Comparison of ENCODE assay signal across 14 mouse cellular contexts in the genomic region with DNA sequence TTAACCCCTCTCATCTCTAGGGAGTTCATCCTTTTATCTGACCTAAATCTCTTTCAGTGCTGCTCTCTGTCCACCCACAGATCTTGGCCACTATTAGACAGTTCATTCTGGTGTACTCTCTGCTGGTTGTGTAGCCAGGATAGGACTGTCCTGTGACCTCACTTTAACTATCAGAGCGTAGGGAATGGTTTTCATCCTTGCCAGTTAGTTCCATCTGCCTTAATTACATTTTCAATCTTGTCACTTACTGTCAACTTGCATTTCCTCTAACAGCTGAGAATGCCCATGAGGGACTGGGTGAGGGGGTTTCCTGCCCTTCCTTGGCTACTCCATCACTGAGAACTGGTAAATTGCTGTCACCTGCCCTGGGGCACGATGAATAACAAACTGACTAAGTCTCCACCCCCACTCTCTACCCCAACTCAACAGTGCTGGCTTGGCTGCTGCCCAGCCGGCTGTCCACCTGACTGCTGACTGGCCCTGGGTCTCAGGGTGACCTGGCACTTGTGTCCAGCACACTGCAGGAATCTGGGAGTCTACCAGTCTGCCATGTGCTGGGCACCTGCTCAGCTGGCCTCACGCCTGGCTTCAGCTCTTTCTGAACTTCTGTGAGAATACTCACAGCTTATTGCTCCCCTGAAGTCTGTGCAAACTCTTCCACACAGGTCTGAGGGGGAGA. TPM values are rescaled to one million over a fixed set of nuclear protein-coding genes. Genes with fewer than 3 reads are reported as not detected.
DNase-seq lines count a peak whose midpoint lies in the region; ATAC-seq and TF ChIP-seq lines count a peak whose summit lies in the region.
"Had no signal": no experiment of that assay in that cellular context is flagged by ENCODE, and none has a peak within 500 bp of the region (broad histone marks: within the 10 kb centered on the region; RNA-seq: fewer than 3 reads in every experiment).

No protein-coding gene starts in this region.

- no peak overlapping the region for H3K4me3 ChIP-seq in hindbrain, postnatal 0 days (ENCODE audit: low read length)
- no peak overlapping the region for H3K4me3 ChIP-seq in hindbrain, embryonic 13.5 days
- no peak overlapping the region for H3K4me3 ChIP-seq in heart, postnatal 0 days (ENCODE audit: low read depth, low read length)
- H3K4me3 ChIP-seq: erythroblast, embryonic 14.5 days; neural tube, embryonic 12.5 days had no signal

- H3K27me3 ChIP-seq in hindbrain, postnatal 0 days (ENCODE audit: insufficient read depth, low read length): no peaks in the 10 kb centered on the region
- H3K27me3 ChIP-seq in hindbrain, embryonic 13.5 days: peaks cover 6% of the 10 kb centered on the region; the same call in 1 of the 2 replicates
- no peaks in the 10 kb centered on the region for H3K27me3 ChIP-seq in heart, postnatal 0 days (ENCODE audit: control insufficient read depth, insufficient read depth, low read length)
- H3K27me3 ChIP-seq: neural tube, embryonic 12.5 days had no signal

- H3K27ac ChIP-seq in hindbrain, postnatal 0 days: no peak overlapping the region
- H3K27ac ChIP-seq in hindbrain, embryonic 13.5 days: no peak overlapping the region
- H3K27ac ChIP-seq in heart, postnatal 0 days (ENCODE audit: low read depth): no peak overlapping the region
- H3K27ac ChIP-seq: neural tube, embryonic 12.5 days had no signal

- H3K9ac ChIP-seq in hindbrain, postnatal 0 days (replicated peaks; ENCODE audit: low read length): no peak overlapping the region
- no peak overlapping the region for H3K9ac ChIP-seq in hindbrain, embryonic 13.5 days
- no peak overlapping the region for H3K9ac ChIP-seq in heart, postnatal 0 days (replicated peaks; ENCODE audit: low read depth, low read length)
- H3K9ac ChIP-seq: neural tube, embryonic 12.5 days had no signal

- no peak overlapping the region for H3K4me2 ChIP-seq in hindbrain, postnatal 0 days (ENCODE audit: low read depth, low read length)
- no peak overlapping the region for H3K4me2 ChIP-seq in hindbrain, embryonic 13.5 days
- H3K4me2 ChIP-seq in heart, postnatal 0 days (ENCODE audit: low read depth, low read length): no peak overlapping the region
- H3K4me2 ChIP-seq: neural tube, embryonic 12.5 days had no signal

- TF ChIP-seq EP300 in heart, postnatal 0 days (IDR thresholded peaks at IDR 0.05; ENCODE audit: low read depth): 0 out of 2 replicates have a peak, but pooled peaks have one; percentile 36

- no peaks in the 10 kb centered on the region for H3K9me3 ChIP-seq in hindbrain, postnatal 0 days (ENCODE audit: low read length)
- no peaks in the 10 kb centered on the region for H3K9me3 ChIP-seq in hindbrain, embryonic 13.5 days
- no peaks in the 10 kb centered on the region for H3K9me3 ChIP-seq in heart, postnatal 0 days (replicated peaks; ENCODE audit: control insufficient read depth, low read length)
- H3K9me3 ChIP-seq: G1E; neural tube, embryonic 12.5 days had no signal

- peak; percentile 89 for ATAC-seq in hindbrain, postnatal 0 days
- no peak for ATAC-seq in hindbrain, embryonic 13.5 days (ENCODE audit: low FRiP score)
- ATAC-seq in heart, postnatal 0 days (ENCODE audit: insufficient read depth, low read depth): peak; percentile 83
- ATAC-seq in inflammation-experienced regulatory T-cells, adult 6 months: no peak
- ATAC-seq in erythroblast, adult 5-6 weeks (replicated peaks; ENCODE audit: low FRiP score, poor library complexity, severe bottlenecking): no peak
- ATAC-seq: lung, postnatal 0 days had no signal

- WGBS in hindbrain, postnatal 0 days: 50% methylated on average over 4 of the region's 4 CpGs
- WGBS in hindbrain, embryonic 13.5 days: 56% methylated on average over 4 of the region's 4 CpGs
- WGBS in heart, postnatal 0 days: 49% methylated on average over 4 of the region's 4 CpGs

- H3K4me1 ChIP-seq in hindbrain, postnatal 0 days (ENCODE audit: insufficient read depth, low read length): 0 out of 2 replicates have a peak, but pooled peaks cover 8% of the 10 kb centered on the region
- peaks cover 6% of the 10 kb centered on the region for H3K4me1 ChIP-seq in hindbrain, embryonic 13.5 days (replicated peaks)
- peaks cover 20% of the 10 kb centered on the region for H3K4me1 ChIP-seq in heart, postnatal 0 days (ENCODE audit: control insufficient read depth, insufficient read depth)
- H3K4me1 ChIP-seq: neural tube, embryonic 12.5 days had no signal

- TF ChIP-seq CTCF in hindbrain, postnatal 0 days (IDR thresholded peaks at IDR 0.05; ENCODE audit: low read depth): no peak
- no peak for TF ChIP-seq CTCF in heart, postnatal 0 days (IDR thresholded peaks at IDR 0.05; ENCODE audit: low read depth)

- H3K36me3 ChIP-seq in hindbrain, postnatal 0 days (ENCODE audit: insufficient read depth, low read length): no peaks in the 10 kb centered on the region
- H3K36me3 ChIP-seq in hindbrain, embryonic 13.5 days: no peaks in the 10 kb centered on the region
- no peaks in the 10 kb centered on the region for H3K36me3 ChIP-seq in heart, postnatal 0 days (replicated peaks; ENCODE audit: control insufficient read depth, insufficient read depth, low read length)
- H3K36me3 ChIP-seq: G1E; neural tube, embryonic 12.5 days had no signal

- peak; percentile 82 for DNase-seq in hindbrain, postnatal 0 days (ENCODE audit: low spot score)
- peak; percentile 91 for DNase-seq in MN1 (ENCODE audit: low spot score)
- DNase-seq in cerebellum, adult 11 months: peak; percentile 85
- peak; percentile 13 for DNase-seq in heart, postnatal 0 days (ENCODE audit: low spot score)
- no peak for DNase-seq in spleen, postnatal 10 days (ENCODE audit: low spot score in 2 of 2)

RNA-seq across cellular contexts. Expression of a gene that starts 39.9 kb away (rescaled TPM):
- not detected in 2 replicates for total RNA-seq in hindbrain, postnatal 0 days (2014; rRNA removed)
- not detected in 2 replicates for polyA plus RNA-seq in hindbrain, postnatal 0 days (2015; fragmentation: Nextera tagmentation; extraction: Ambion mirVana)
- not detected in 2 replicates for polyA plus RNA-seq in hindbrain, embryonic 13.5 days (2015; fragmentation: Nextera tagmentation; extraction: Ambion mirVana)
- not detected in 2 replicates for total RNA-seq in heart, postnatal 0 days (2014; rRNA removed; ENCODE audit: low replicate concordance)
- polyA plus RNA-seq in heart, postnatal 0 days (2015; fragmentation: Nextera tagmentation; extraction: Ambion mirVana): not detected in 2 replicates
- not detected for polyA plus RNA-seq in inflammation-experienced regulatory T-cells, adult 6 months (2017; shearing (Covaris generic))
- not detected in 2 replicates for total RNA-seq in erythroblast, adult 5-6 weeks (2015; ENCODE audit: low replicate concordance)
- not detected in 2 replicates for total RNA-seq in erythroblast, adult 5-6 weeks (2017; ENCODE audit: low replicate concordance)
- total RNA-seq: G1E; hematopoietic stem cell, adult 5-6 weeks; left cerebral cortex, postnatal 25 days had no signal
- polyA plus RNA-seq: erythroblast, embryonic 14.5 days; G1E; lung, postnatal 0 days; neural tube, embryonic 12.5 days had no signal

Comparison
In these comparisons a context has a peak if more than half of its experiments do, and no peak if none do; other contexts are left out.
1. ATAC-seq: peak in hindbrain, postnatal 0 days (single experiment) and heart, postnatal 0 days (single experiment); none in hindbrain, embryonic 13.5 days (single experiment), inflammation-experienced regulatory T-cells, adult 6 months (single experiment) and erythroblast, adult 5-6 weeks (single experiment).
2. DNase-seq: peak in hindbrain, postnatal 0 days (single experiment), MN1 (single experiment), cerebellum, adult 11 months (single experiment) and heart, postnatal 0 days (single experiment); none in spleen, postnatal 10 days (0 of 2).